8 mouse cellular contexts compared by ENCODE assay signal in genomic region chr2:165992270-165993172, GRCm38 (mm10). TPM values are rescaled to one million over a fixed set of nuclear protein-coding genes. Genes with fewer than 3 reads are reported as not detected.
DNase-seq lines count a peak whose midpoint lies in the region; ATAC-seq and TF ChIP-seq lines count a peak whose summit lies in the region.

Gene Ncoa3, plus strand, starts transcription at chr2:165992636.

- peak within 1 kb of the TSS; percentile 99 for H3ac ChIP-seq in C2C12 (ENCODE audit: control insufficient read depth, insufficient read length, low read depth)

- peak within 1 kb of the TSS; percentile 78 for H3K27ac ChIP-seq in heart, embryonic 13.5 days (replicated peaks)
- H3K27ac ChIP-seq in liver, embryonic 12.5 days = peak within 1 kb of the TSS; percentile 62
- H3K27ac ChIP-seq in stomach, embryonic 15.5 days = peak within 1 kb of the TSS; percentile 72

- TF ChIP-seq CTCF in C2C12 (IDR thresholded peaks at IDR 0.05; ENCODE audit: control insufficient read depth, insufficient read depth, insufficient read length) = peak; percentile 1

- peak within 1 kb of the TSS; percentile 97 for H3K9ac ChIP-seq in heart, embryonic 13.5 days
- peak within 1 kb of the TSS; percentile 92 for H3K9ac ChIP-seq in liver, embryonic 12.5 days
- peak within 1 kb of the TSS; percentile 94 for H3K9ac ChIP-seq in stomach, embryonic 15.5 days

- peaks cover 50% of the 10 kb centered on the region for H3K79me2 ChIP-seq in C2C12 (ENCODE audit: control insufficient read depth, insufficient read depth)

- no peaks in the 10 kb centered on the region for H3K9me3 ChIP-seq in heart, embryonic 13.5 days
- H3K9me3 ChIP-seq in liver, embryonic 12.5 days (replicated peaks) = peaks cover 6% of the 10 kb centered on the region; the same call in 1 of the 2 replicates
- no peaks in the 10 kb centered on the region for H3K9me3 ChIP-seq in stomach, embryonic 15.5 days

- H3K36me3 ChIP-seq in C2C12 (ENCODE audit: control insufficient read depth, insufficient read depth) = peaks cover 9% of the 10 kb centered on the region
- peaks cover 5% of the 10 kb centered on the region for H3K36me3 ChIP-seq in heart, embryonic 13.5 days
- peaks cover 5% of the 10 kb centered on the region; the same call in 1 of the 2 replicates for H3K36me3 ChIP-seq in liver, embryonic 12.5 days
- no peaks in the 10 kb centered on the region for H3K36me3 ChIP-seq in stomach, embryonic 15.5 days

- peak; percentile 90 for ATAC-seq in erythroid progenitor cell, adult 5-6 weeks (replicated peaks; ENCODE audit: low FRiP score, poor library complexity, severe bottlenecking)
- peak; percentile 92 for ATAC-seq in heart, embryonic 13.5 days (ENCODE audit: extremely low read depth, insufficient number of reproducible peaks, low FRiP score, low TSS enrichment)
- peak; percentile 99 for ATAC-seq in liver, embryonic 12.5 days
- ATAC-seq in stomach, embryonic 15.5 days (ENCODE audit: insufficient read depth, low FRiP score, low read depth) = peak; percentile 95

- no peaks in the 10 kb centered on the region for H3K27me3 ChIP-seq in C2C12 (ENCODE audit: control insufficient read depth, insufficient read depth, insufficient read length)
- no peaks in the 10 kb centered on the region for H3K27me3 ChIP-seq in heart, embryonic 13.5 days (replicated peaks)
- peaks cover 20% of the 10 kb centered on the region for H3K27me3 ChIP-seq in liver, embryonic 12.5 days (replicated peaks)
- H3K27me3 ChIP-seq in stomach, embryonic 15.5 days (replicated peaks) = no peaks in the 10 kb centered on the region

- peaks cover 39% of the 10 kb centered on the region for H3K79me3 ChIP-seq in C2C12 (ENCODE audit: low read depth)

- 2% methylated on average over 86 of the region's 103 CpGs for WGBS in heart, embryonic 13.5 days
- WGBS in liver, embryonic 12.5 days (ENCODE audit: insufficient replicate concordance) = 1% methylated on average over 100 of the region's 103 CpGs
- 2% methylated on average over 78 of the region's 103 CpGs for WGBS in stomach, embryonic 15.5 days

- H3K4me3 ChIP-seq in C2C12 (ENCODE audit: insufficient read depth, poor library complexity, severe bottlenecking) = peak within 1 kb of the TSS; percentile 84
- peak within 1 kb of the TSS; percentile 79 for H3K4me3 ChIP-seq in heart, embryonic 13.5 days
- H3K4me3 ChIP-seq in liver, embryonic 12.5 days = peak within 1 kb of the TSS; percentile 87
- H3K4me3 ChIP-seq in stomach, embryonic 15.5 days (replicated peaks) = peak within 1 kb of the TSS; percentile 65

- H3K4me2 ChIP-seq in heart, embryonic 13.5 days = peak within 1 kb of the TSS; percentile 96
- peak within 1 kb of the TSS; percentile 99 for H3K4me2 ChIP-seq in liver, embryonic 12.5 days
- H3K4me2 ChIP-seq in stomach, embryonic 15.5 days = peak within 1 kb of the TSS; percentile 79

- peaks cover 21% of the 10 kb centered on the region for H3K4me1 ChIP-seq in heart, embryonic 13.5 days
- peaks cover 30% of the 10 kb centered on the region for H3K4me1 ChIP-seq in liver, embryonic 12.5 days
- H3K4me1 ChIP-seq in stomach, embryonic 15.5 days = peaks cover 17% of the 10 kb centered on the region; the same call in 1 of the 2 replicates

- DNase-seq in brain, embryonic 18.5 days (ENCODE audit: low read depth, low spot score) = peak; percentile 84
- DNase-seq in kidney, postnatal 10 days = peak; percentile 98
- DNase-seq in natural killer cell, adult 2 months (ENCODE audit: low spot score in 2 of 2) = peak; percentile 84 to 90

TF ChIP-seq in C2C12, 6 proteins besides CTCF, POLR2A, EP300 and RAD21:
- TF ChIP-seq USF1 (IDR thresholded peaks at IDR 0.05; ENCODE audit: low read depth) (no peak), MAX (IDR thresholded peaks at IDR 0.05) (peak; percentile 55)

RNA-seq across cellular contexts. Expression of gene Ncoa3, which starts in this region (rescaled TPM):
- polyA plus RNA-seq in C2C12 (2012; fragmentation: generic; extraction: Trizol) = 5.6 TPM
- total RNA-seq in erythroid progenitor cell, adult 5-6 weeks (2015; ENCODE audit: low replicate concordance) = 17.6 and 20.5 TPM in 2 replicates
- 3.6 and 3.9 TPM in 2 replicates for total RNA-seq in erythroid progenitor cell, adult 5-6 weeks (2017; ENCODE audit: low replicate concordance)
- polyA plus RNA-seq in heart, embryonic 13.5 days (2015; fragmentation: Nextera tagmentation; extraction: Ambion mirVana) = 10.5 and 11.2 TPM in 2 replicates
- polyA plus RNA-seq in liver, embryonic 12.5 days (2016; fragmentation: Nextera tagmentation; extraction: Ambion mirVana) = 8.1 and 8.3 TPM in 2 replicates
- 12.9 and 14.1 TPM in 2 replicates for polyA plus RNA-seq in stomach, embryonic 15.5 days (2015; fragmentation: Nextera tagmentation; extraction: Ambion mirVana)

Comparison
In these comparisons a context has a peak if more than half of its experiments do, and no peak if none do; other contexts are left out.
1. Peak in every context shown above with its lines: DNase-seq, ATAC-seq, H3K4me3 ChIP-seq and H3K27ac ChIP-seq.